Mouse (Mus musculus) urinary bladder, postnatal 25 days (tissue): ENCODE measurements around the gene Cstf2t.
A peak's percentile ranks its signal among the peaks of the same experiment; 100 is the strongest.

ENCODE experiments used
- DNase-seq: peaks from one replicate; pipeline ENCODE4 v3.0.0; 2022; ENCODE audit warnings: low spot score

Cstf2t gene

GRCm38 (mm10) chr19:31082662-31083429 lies at the start of gene Cstf2t:
TSS of gene Cstf2t (plus strand) at chr19:31082837.
- DNase-seq = peak; percentile 97

- no peak for DNase-seq
These were observed 43.7 kb upstream of the Cstf2t start for GRCm38 (mm10) chr19:31038951-31039350.

- no peak for DNase-seq
These were observed 41.4 kb upstream of the Cstf2t start for GRCm38 (mm10) chr19:31040948-31041847.

- no peak for DNase-seq
These were observed 36.0 kb upstream of the Cstf2t start for GRCm38 (mm10) chr19:31046601-31047000.

GRCm38 (mm10) chr19:31064740-31065139 lies 17.9 kb upstream of the Cstf2t start:
- no peak for DNase-seq

GRCm38 (mm10) chr19:31065206-31065781 lies 17.3 kb upstream of the Cstf2t start:
- DNase-seq = no peak

GRCm38 (mm10) chr19:31073959-31074716 lies 8.5 kb upstream of the Cstf2t start:
- DNase-seq = no peak

GRCm38 (mm10) chr19:31074717-31075063 lies 7.9 kb upstream of the Cstf2t start:
- no peak for DNase-seq

GRCm38 (mm10) chr19:31076106-31076505 lies 6.5 kb upstream of the Cstf2t start:
- DNase-seq = no peak

GRCm38 (mm10) chr19:31078241-31078640 lies 4.4 kb upstream of the Cstf2t start:
- DNase-seq = no peak

GRCm38 (mm10) chr19:31082226-31082625 lies 411 bp upstream of the Cstf2t start:
- DNase-seq = no peak

- no peak for DNase-seq
These were observed 1.1 kb downstream of the Cstf2t start for GRCm38 (mm10) chr19:31083761-31084160.

- DNase-seq = no peak
These were observed 15.2 kb downstream of the Cstf2t start for GRCm38 (mm10) chr19:31097857-31098256.

- no peak for DNase-seq
These were observed 16.7 kb downstream of the Cstf2t start for GRCm38 (mm10) chr19:31099369-31099768.

- DNase-seq = no peak
These were observed 22.1 kb downstream of the Cstf2t start for GRCm38 (mm10) chr19:31104764-31105163.

GRCm38 (mm10) chr19:31106036-31106435 lies 23.4 kb downstream of the Cstf2t start:
- no peak for DNase-seq

GRCm38 (mm10) chr19:31106835-31107554 lies 24.4 kb downstream of the Cstf2t start:
- no peak for DNase-seq

GRCm38 (mm10) chr19:31114690-31115089 lies 32.1 kb downstream of the Cstf2t start:
- DNase-seq = no peak

- no peak for DNase-seq
These were observed 42.0 kb downstream of the Cstf2t start for GRCm38 (mm10) chr19:31124628-31125027.

GRCm38 (mm10) chr19:31132614-31133013 lies 50.0 kb downstream of the Cstf2t start:
- no peak for DNase-seq

- DNase-seq = no peak
These were observed 53.7 kb downstream of the Cstf2t start for GRCm38 (mm10) chr19:31136316-31136715.
